Mouse (Mus musculus) spleen, postnatal 14 days (tissue): ENCODE data around the gene Vmn1r165.
"Not testable (repeated sequence)": the region's sequence is repeated elsewhere in the genome, so short reads cannot be mapped to it uniquely, and the experiment has no call there.

Source experiments
- DNase-seq, 2 experiments: peaks; one replicate each; pipeline ENCODE4 v3.0.0; 2021 to 2022; ENCODE audit warnings: low spot score in 2 of 2

Vmn1r165 gene

DNA sequence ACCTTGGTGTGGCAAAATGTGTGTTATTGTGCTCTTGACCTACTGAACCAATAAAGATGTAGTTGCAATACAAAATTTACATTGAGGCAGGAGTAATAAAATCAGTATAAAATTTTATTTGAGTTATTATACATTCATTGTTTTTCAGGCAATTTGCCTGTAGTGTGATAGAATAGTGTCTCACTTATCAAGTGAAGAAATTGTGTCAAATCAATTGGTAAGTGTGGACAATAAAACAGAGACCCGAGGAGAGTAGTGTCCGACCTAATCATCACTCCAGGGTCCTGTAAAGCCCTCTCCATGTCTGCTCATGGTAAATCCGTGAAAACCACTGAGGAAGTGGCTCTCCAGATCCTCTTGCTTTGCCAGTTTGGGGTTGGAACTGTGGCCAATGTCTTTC is at the start of gene Vmn1r165:
Gene Vmn1r165, plus strand, starts transcription at position 301 of the 400 bp plus-strand sequence.
- DNase-seq, result not testable (repeated sequence)

- not testable (repeated sequence) for DNase-seq
Observed at GRCm38 (mm10) chr7:23251582-23251981, 34.5 kb downstream of the Vmn1r165 start, which contains the start of gene Vmn1r166. Gene Vmn1r166 (minus strand): TSS chr7:23251682.
